Mouse (Mus musculus): ENCODE results near the gene Shc4.

GRCm38 (mm10) chr2:125581081-125581480 is 142.9 kb downstream of the Shc4 start:
- TF ChIP-seq POLR2A (IDR thresholded peaks at IDR 0.05; ENCODE audit: insufficient read length, low read depth) (no peak), MYOG (IDR thresholded peaks at IDR 0.05; ENCODE audit: control insufficient read depth in 1 of 3, insufficient read depth in 1 of 3, insufficient read length in 2 of 3, low read depth in 2 of 3) (no peak), MAX (IDR thresholded peaks at IDR 0.05; ENCODE audit: low read depth) (no peak), CEBPB (IDR thresholded peaks at IDR 0.05; ENCODE audit: insufficient read depth, poor library complexity, severe bottlenecking) (no peak), MYOD1 (IDR thresholded peaks at IDR 0.05; ENCODE audit: control insufficient read depth in 1 of 3, insufficient read length in 2 of 3, low read depth in 2 of 3) (no peak), USF1 (IDR thresholded peaks at IDR 0.05; ENCODE audit: low read depth) (no peak), POLR2AphosphoS2 (IDR thresholded peaks at IDR 0.05; ENCODE audit: insufficient read length, low read depth) (no peak)

Measured in myocyte (in vitro differentiated cells).